Mouse (Mus musculus) fibroblast of lung, adult 2 months (primary cell): ENCODE measurements around the gene Cct4.

Experiments
- DNase-seq: peaks from one replicate; pipeline ENCODE4 v3.0.0-alpha.2; 2011; ENCODE audit warnings: low read depth

Gene Cct4

GRCm38 (mm10) chr11:22982846-22983245, 7.5 kb upstream of the Cct4 start:
- no peak for DNase-seq

- no peak for DNase-seq
These were observed 4.8 kb upstream of the Cct4 start for GRCm38 (mm10) chr11:22985510-22985909.

GRCm38 (mm10) chr11:22987357-22987756, 3.0 kb upstream of the Cct4 start:
- DNase-seq = peak; percentile 50

- no peak for DNase-seq
These were observed 533 bp upstream of the Cct4 start for GRCm38 (mm10) chr11:22989786-22990185.

- no peak for DNase-seq
These were observed 1.0 kb downstream of the Cct4 start for GRCm38 (mm10) chr11:22991218-22991835.

- DNase-seq = no peak
These were observed 4.0 kb downstream of the Cct4 start for GRCm38 (mm10) chr11:22994271-22994670.

- no peak for DNase-seq
These were observed 5.1 kb downstream of the Cct4 start for GRCm38 (mm10) chr11:22995461-22995860.

GRCm38 (mm10) chr11:22998308-22998707, 8.0 kb downstream of the Cct4 start:
- DNase-seq = no peak

GRCm38 (mm10) chr11:23005276-23005675, 15.0 kb downstream of the Cct4 start:
- DNase-seq = no peak

GRCm38 (mm10) chr11:23007166-23007480, 16.8 kb downstream of the Cct4 start:
- DNase-seq = no peak

- peak; percentile 87 for DNase-seq
These were observed 17.3 kb downstream of the Cct4 start, which contains the start of gene Fam161a for GRCm38 (mm10) chr11:23007481-23008180. Gene Fam161a (plus strand): TSS chr11:23007531.

GRCm38 (mm10) chr11:23008181-23008823, 18.0 kb downstream of the Cct4 start:
- DNase-seq = peak; percentile 49

- DNase-seq = no peak
These were observed 18.5 kb downstream of the Cct4 start for GRCm38 (mm10) chr11:23008824-23009200.

GRCm38 (mm10) chr11:23013096-23013495, 22.8 kb downstream of the Cct4 start:
- no peak for DNase-seq

- DNase-seq = no peak
These were observed 23.4 kb downstream of the Cct4 start for GRCm38 (mm10) chr11:23013580-23014294.

- DNase-seq = no peak
These were observed 24.7 kb downstream of the Cct4 start for GRCm38 (mm10) chr11:23014996-23015395.

- DNase-seq = no peak
These were observed 27.6 kb downstream of the Cct4 start for GRCm38 (mm10) chr11:23017943-23018342.

- no peak for DNase-seq
These were observed 29.9 kb downstream of the Cct4 start for GRCm38 (mm10) chr11:23020116-23020770.

- no peak for DNase-seq
These were observed 30.5 kb downstream of the Cct4 start for GRCm38 (mm10) chr11:23020841-23021240.

- DNase-seq = no peak
These were observed 32.8 kb downstream of the Cct4 start for GRCm38 (mm10) chr11:23023155-23023554.

- DNase-seq = no peak
These were observed 33.9 kb downstream of the Cct4 start for GRCm38 (mm10) chr11:23024169-23024568.

- no peak for DNase-seq
These were observed 38.6 kb downstream of the Cct4 start for GRCm38 (mm10) chr11:23028957-23029356.
